Mouse (Mus musculus): ENCODE measurements at regions not wholly inside any gene's neighbourhood (a gene's known extent, or its start where the extent isn't known, plus 50 kb on each side); places are given as distances from the start of the nearest gene placed in this dataset.

- no peak for DNase-seq (ENCODE audit: low spot score)
These were observed 196.1 kb upstream of the Ppargc1a start for GRCm38 (mm10) chr5:51763599-51763998.

DNA sequence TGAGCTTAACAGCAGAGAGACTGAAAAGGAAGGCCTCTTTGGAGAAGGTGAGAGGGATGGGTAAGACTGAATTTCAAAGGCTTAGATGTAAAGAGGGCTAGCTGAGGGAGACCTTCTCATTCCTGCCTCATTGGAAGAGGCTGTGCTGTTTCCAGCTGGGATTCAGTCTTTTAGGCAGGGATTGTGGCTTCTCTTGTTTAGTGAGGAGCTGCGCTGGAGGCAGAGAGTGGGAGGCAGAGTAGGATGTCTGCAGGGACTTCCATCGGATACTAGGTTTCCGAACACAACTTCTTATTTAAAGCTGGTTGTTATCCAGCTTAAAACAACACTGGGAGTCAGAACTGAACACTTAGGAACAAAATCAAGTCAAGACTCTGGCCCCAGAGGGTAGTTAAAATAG, 194.8 kb upstream of the Ppargc1a start:
- DNase-seq (ENCODE audit: low spot score), result no peak

GRCm38 (mm10) chr5:51758289-51758688, 190.8 kb upstream of the Ppargc1a start:
- DNase-seq (ENCODE audit: low spot score), result no peak

- no peak for DNase-seq (ENCODE audit: low spot score)
These were observed 190.3 kb upstream of the Ppargc1a start for GRCm38 (mm10) chr5:51757864-51758263.

GRCm38 (mm10) chr5:51752024-51752423, 184.5 kb upstream of the Ppargc1a start:
- no peak for DNase-seq (ENCODE audit: low spot score)

GRCm38 (mm10) chr5:51750456-51750855, 182.9 kb upstream of the Ppargc1a start:
- no peak for DNase-seq (ENCODE audit: low spot score)

DNA sequence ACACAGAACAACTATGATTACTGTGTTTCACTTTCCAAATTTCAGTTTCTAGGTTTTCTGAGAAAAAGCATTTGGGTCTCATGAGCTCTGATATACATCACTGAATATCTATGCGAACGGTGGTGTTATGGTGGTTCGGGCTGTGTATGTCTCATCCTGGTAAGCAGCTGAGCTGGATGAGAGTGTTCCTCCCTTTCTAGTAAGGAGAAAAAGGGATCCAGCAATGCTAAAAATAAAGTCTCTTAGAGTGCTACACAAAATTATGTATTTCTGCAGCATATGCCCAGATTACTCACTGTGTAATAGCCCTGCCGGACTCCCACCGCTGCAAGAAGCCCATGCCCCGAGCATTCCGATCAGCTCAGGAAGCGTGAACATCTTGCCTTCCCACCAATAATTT, 173.4 kb upstream of the Ppargc1a start:
- no peak for DNase-seq (ENCODE audit: low spot score)

DNA sequence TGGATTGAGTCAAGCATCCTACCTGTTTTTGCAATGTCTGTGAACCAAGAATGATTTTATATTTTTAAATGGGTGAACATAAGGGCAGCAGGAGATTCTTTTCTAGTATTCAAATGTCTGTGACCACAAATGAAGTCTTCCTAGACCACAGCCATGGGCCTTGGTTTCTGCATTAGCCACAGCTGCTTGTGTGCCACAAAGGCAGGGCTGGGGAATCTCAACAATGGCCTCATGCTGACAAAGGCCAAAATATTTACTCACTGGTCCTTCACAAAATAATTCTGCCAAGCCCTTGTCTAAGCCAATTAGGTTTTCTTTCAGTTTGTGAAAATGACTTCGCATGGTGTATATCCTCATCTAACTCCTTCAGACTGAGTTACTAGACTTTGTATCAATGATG, 162.7 kb upstream of the Ppargc1a start:
- no peak for DNase-seq (ENCODE audit: low spot score)

DNA sequence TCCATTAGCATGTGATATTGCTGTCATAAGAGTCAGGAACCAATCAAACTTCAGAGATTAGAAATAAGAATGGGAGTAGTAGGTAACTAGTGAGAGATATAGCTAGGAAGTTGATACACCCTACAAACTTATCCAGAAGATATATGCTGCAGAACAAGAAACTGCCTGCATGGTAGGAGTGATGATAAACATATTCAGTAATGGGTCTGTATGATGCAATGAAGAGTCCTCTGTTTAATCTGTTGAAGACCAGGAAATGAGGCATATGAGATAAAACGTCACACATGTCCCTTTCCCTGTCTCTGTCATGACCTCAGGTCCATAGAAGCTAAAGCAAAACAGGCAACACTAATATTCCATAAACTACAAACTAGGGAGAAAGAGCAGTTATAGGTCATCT, 162.2 kb upstream of the Ppargc1a start:
- no peak for DNase-seq (ENCODE audit: low spot score)

DNA sequence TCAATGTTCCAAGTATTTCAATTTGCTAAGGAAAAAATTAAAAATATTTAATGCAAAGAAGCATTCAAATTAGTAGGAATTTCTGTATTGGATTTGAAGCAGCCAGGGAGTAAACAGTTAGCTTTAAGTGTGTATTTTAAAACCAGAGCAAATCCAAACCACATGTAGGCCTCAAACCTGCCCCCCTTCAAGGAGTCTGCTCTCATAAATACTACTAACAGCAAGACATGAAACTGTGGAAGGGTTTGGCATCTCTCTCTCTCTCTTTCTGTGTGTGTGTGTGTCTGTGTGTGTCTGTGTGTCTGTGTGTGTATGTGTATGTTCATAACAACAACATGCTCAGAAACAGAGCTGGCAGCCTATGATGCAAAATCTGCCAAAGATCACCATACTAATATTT, 159.2 kb upstream of the Ppargc1a start:
- DNase-seq (ENCODE audit: low spot score), result no peak

- DNase-seq (ENCODE audit: low spot score), result no peak
These were observed 151.4 kb upstream of the Ppargc1a start for GRCm38 (mm10) chr5:51718911-51719310.

DNA sequence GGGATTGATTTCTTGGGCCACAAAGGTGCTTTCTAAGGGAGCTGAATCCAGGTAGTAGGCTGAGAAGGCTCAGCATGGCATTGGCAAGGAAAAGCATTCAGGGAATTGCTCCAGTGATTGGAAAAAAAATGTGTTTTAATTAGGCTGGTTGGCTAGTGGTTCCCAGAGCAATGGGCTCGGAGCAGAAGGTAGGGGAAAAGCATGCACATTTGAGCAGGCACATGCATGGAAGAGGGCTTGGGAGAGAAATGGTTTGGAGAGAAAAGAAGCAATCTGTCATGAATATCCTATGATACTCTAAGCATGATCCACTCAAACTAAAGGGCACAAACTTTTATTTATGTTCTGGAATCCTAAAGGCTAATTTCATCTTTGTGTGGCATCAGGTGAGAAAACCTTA, 150.9 kb upstream of the Ppargc1a start:
- DNase-seq (ENCODE audit: low spot score), result no peak

- no peak for DNase-seq (ENCODE audit: low spot score)
These were observed 144.5 kb upstream of the Ppargc1a start for GRCm38 (mm10) chr5:51711860-51712560.

- no peak for DNase-seq (ENCODE audit: low spot score)
These were observed 143.1 kb upstream of the Ppargc1a start for GRCm38 (mm10) chr5:51710664-51711063.

DNA sequence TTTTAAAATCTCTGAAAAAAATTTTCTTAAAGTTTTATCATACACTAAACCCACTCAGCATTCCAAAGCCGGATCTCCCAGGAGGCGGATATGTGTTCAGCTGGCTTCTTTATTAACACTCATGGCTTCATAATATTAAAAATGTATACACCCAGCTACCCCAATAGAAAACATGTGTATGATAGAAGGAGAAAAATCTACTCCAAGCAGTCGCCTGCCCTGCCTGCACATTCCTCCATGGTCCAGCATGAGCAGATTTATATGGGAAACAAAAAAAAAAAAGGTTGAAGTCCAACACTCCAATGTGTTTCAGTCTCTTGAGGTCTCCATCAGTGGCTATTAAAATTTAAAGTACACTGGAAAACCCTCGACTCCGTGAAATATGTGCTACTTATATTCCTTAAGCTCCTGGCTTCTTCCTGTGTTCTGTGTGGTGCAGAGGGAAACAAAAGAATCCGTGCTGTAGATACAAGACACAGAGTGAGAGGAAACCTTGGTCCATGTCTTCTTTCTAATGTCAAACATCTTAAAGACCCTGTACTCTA, 142.0 kb upstream of the Ppargc1a start:
- no peak for DNase-seq (ENCODE audit: low spot score)

DNA sequence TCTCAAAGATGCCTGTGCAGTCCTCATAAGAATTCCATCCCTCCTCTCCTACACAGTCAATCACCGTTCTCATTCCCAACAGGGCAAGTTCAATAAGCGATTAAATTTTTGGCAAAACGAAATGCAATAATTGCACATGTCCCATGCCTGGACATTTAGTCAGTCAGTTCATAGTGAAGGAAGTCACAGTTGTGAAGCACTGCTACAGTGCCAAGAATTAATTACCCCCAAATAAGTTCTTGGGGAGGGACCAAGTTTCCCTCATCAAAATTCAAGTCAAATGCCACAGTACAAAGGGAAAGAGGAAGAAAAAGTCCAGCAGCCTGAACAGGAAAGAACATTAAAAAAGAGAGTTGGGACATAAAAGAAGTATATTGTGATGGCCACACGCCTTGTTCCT, 112.4 kb upstream of the Ppargc1a start:
- DNase-seq (ENCODE audit: low spot score), result no peak

GRCm38 (mm10) chr5:51671190-51671589, 103.7 kb upstream of the Ppargc1a start:
- DNase-seq (ENCODE audit: low spot score), result no peak

DNA sequence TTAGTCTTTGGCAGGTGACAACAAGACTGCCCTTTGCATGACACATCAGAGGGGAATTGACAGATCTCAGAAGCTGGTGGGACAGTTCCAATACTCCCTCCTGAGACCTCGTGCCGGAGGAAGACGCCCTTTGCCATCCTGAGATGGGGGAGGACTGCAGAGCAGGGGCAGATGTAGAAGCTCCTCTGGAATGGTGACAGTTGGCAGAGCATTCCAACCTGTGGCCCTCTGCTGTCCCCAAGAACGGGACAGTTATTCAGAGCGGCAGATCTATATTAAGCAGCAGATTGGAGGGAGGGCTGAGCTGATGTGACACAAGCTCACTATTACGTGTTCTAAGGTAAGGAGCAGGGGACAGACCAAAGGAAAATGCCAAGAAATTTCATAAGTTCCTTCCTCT, 97.7 kb upstream of the Ppargc1a start:
- no peak for DNase-seq (ENCODE audit: low spot score)

GRCm38 (mm10) chr5:51658232-51658896, 90.8 kb upstream of the Ppargc1a start:
- no peak for DNase-seq (ENCODE audit: low spot score)

- DNase-seq (ENCODE audit: low spot score), result no peak
These were observed 86.0 kb upstream of the Ppargc1a start for GRCm38 (mm10) chr5:51653507-51653906.

DNA sequence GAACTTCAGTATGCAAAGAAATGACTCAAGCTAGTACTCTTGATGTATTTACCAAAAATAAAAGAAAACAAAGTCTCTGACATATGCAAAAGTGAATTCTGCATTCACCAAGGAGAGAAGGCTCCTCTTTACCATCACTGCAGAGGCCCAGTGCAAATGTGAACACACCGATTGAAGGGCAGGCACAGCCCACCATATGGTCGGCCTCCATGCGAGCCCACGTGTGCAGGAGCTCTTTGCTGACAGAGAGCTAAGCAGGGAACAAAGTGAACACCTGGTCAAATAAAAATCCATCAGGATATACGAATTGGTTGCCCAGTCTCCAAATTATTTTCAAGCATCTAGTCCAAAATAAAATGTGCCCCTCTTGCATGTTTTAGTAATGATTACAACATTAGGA, 56.9 kb upstream of the Ppargc1a start:
- DNase-seq (ENCODE audit: low spot score), result no peak

Data from urinary bladder, adult 2 months (tissue).